Mouse (Mus musculus) G1E (cell line): ENCODE measurements around the gene Srrm4.

ENCODE experiments used
- CTCF ChIP-seq: IDR thresholded peaks from 2 replicates; pipeline ENCODE4 v1.5.1; 2012; ENCODE audit warnings: low read depth, low read length, inconsistent platforms, mixed read lengths
- GATA1 ChIP-seq: IDR thresholded peaks from 2 replicates; pipeline ENCODE4 v1.6.1; 2012; ENCODE audit warnings: borderline replicate concordance, low read length, inconsistent platforms, mixed read lengths
- TAL1 ChIP-seq: conservative IDR thresholded peaks from 2 replicates; pipeline ENCODE4 v1.6.1; 2012; ENCODE audit warnings: low read depth, low read length, inconsistent platforms, mixed read lengths

- TF ChIP-seq GATA1 (no peak), CTCF (no peak), TAL1 (no peak)
These were observed 133.8 kb downstream of the Srrm4 start for GRCm38 (mm10) chr5:116457791-116458190.
